In the genomic region with DNA sequence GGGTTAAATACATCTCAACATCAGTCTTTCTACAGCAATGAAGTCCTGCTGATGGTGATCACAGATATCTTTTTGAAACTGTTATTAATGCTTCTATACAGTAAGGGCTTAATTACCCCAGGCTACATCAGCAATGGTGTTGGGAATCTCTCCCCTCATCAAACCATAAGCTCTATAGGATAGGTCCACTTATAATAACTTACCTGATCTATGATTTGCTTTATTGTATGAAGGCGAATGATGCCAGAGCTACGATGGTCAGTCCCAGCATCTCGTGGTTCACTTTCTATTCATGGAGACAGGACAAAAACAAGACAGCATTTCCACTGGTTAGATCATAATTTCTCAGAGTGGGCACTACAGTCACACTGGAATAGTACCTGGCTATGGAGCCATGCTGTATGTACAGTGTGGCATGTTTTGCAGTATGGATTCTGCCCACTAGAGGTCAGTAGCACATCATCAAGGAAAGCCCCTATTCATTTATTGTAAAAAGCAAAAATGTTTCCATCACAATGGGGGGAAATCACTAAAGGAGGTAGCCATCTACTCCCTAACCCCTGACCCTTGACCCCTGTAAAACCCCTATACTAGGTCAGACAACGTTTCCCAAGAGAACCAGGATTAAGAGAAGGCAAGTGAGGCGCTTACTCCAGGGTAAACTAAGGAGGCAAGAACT, we compare ENCODE assay signal across 8 mouse cellular contexts.
DNase-seq lines count a peak whose midpoint lies in the region; ATAC-seq and TF ChIP-seq lines count a peak whose summit lies in the region.

No protein-coding gene starts in this region.

- no peaks in the 10 kb centered on the region for H3K9me3 ChIP-seq in forebrain, embryonic 12.5 days
- H3K9me3 ChIP-seq in midbrain, embryonic 11.5 days (ENCODE audit: control insufficient read depth, low read length), result no peaks in the 10 kb centered on the region

- intact Hi-C loops in left cerebral cortex, adult 2 months (cut with DNase I), result loop anchor here (1.0 to 5.0 kb wide), 4 partner anchors 182 to 323 kb away; no protein-coding TSS in a partner anchor

- no peak overlapping the region for H3K27ac ChIP-seq in forebrain, embryonic 12.5 days
- H3K27ac ChIP-seq in left cerebral cortex, adult 2 months, result no peak overlapping the region
- no peak overlapping the region for H3K27ac ChIP-seq in midbrain, embryonic 11.5 days (ENCODE audit: low read depth, low read length)

- 68% methylated on average over 5 of the region's 5 CpGs for WGBS in forebrain, embryonic 12.5 days
- WGBS in midbrain, embryonic 11.5 days, result 70% methylated on average over 5 of the region's 5 CpGs

- no peak overlapping the region for H3K9ac ChIP-seq in forebrain, embryonic 12.5 days
- H3K9ac ChIP-seq in midbrain, embryonic 11.5 days (ENCODE audit: low read length), result no peak overlapping the region

- ATAC-seq in cerebellum, adult (ENCODE audit: insufficient number of reproducible peaks, low FRiP score, low TSS enrichment), result 0 out of 2 replicates have a peak, but pooled peaks have one; percentile 49
- peak; percentile 63 for ATAC-seq in forebrain, embryonic 12.5 days (ENCODE audit: low FRiP score)
- peak; percentile 61; the same call in 1 of the 2 replicates for ATAC-seq in midbrain, embryonic 11.5 days (ENCODE audit: low FRiP score)

- no peaks in the 10 kb centered on the region for H3K4me1 ChIP-seq in forebrain, embryonic 12.5 days
- no peaks in the 10 kb centered on the region for H3K4me1 ChIP-seq in midbrain, embryonic 11.5 days (ENCODE audit: control insufficient read depth, insufficient read depth, low read length)

- H3K27me3 ChIP-seq in forebrain, embryonic 12.5 days, result no peaks in the 10 kb centered on the region
- H3K27me3 ChIP-seq in midbrain, embryonic 11.5 days (ENCODE audit: control insufficient read depth, insufficient read depth, low read length), result no peaks in the 10 kb centered on the region
- H3K27me3 ChIP-seq in splenic B cell, adult 2 months (ENCODE audit: control insufficient read depth, insufficient read depth, low read length, poor library complexity, severe bottlenecking), result no peaks in the 10 kb centered on the region

- peak; percentile 98 for TF ChIP-seq CTCF in left cerebral cortex, adult 2 months (IDR thresholded peaks at IDR 0.05)

- DNase-seq in ovary, postnatal 14 days (ENCODE audit: low spot score), result peak; percentile 74
- DNase-seq in ovary, postnatal 36 days (ENCODE audit: low spot score), result no peak
- peak; percentile 67 for DNase-seq in hindlimb bud, embryonic 11.5 days (ENCODE audit: extremely low spot score, low read depth, low spot score)
- peak; percentile 68 to 78 for DNase-seq in left cerebral cortex, adult 2 months (ENCODE audit: extremely low spot score in 1 of 2, low spot score in 2 of 2)
- peak; percentile 98 for DNase-seq in midbrain, embryonic 11.5 days (ENCODE audit: low spot score, missing footprints)
- peak; percentile 54 for DNase-seq in splenic B cell, adult 2 months (ENCODE audit: low read depth, low spot score)

- no peak overlapping the region for H3K4me2 ChIP-seq in forebrain, embryonic 12.5 days
- no peak overlapping the region for H3K4me2 ChIP-seq in midbrain, embryonic 11.5 days

- H3K4me3 ChIP-seq in forebrain, embryonic 12.5 days (replicated peaks), result no peak overlapping the region
- no peak overlapping the region for H3K4me3 ChIP-seq in left cerebral cortex, adult 2 months
- H3K4me3 ChIP-seq in midbrain, embryonic 11.5 days (ENCODE audit: low read depth, low read length), result no peak overlapping the region

- H3K36me3 ChIP-seq in forebrain, embryonic 12.5 days (replicated peaks), result peaks cover 43% of the 10 kb centered on the region
- peaks cover 8% of the 10 kb centered on the region for H3K36me3 ChIP-seq in midbrain, embryonic 11.5 days (ENCODE audit: control insufficient read depth, insufficient read depth, low read length)
- no peaks in the 10 kb centered on the region for H3K36me3 ChIP-seq in splenic B cell, adult 2 months (ENCODE audit: control insufficient read depth, insufficient read depth, low read length, poor library complexity, severe bottlenecking)
